Mouse (Mus musculus) brain, embryonic 14.5 days (tissue): ENCODE results near the gene Tut4.

Experiments
- CTCF ChIP-seq: fragments of 200-500 bp; IDR thresholded peaks from 2 replicates; pipeline ENCODE4 v1.5.1; 2012; ENCODE audit warnings: inconsistent platforms, mild to moderate bottlenecking, moderate library complexity, borderline replicate concordance; ENCODE audit not compliant: insufficient read depth, insufficient read length; ENCODE audit errors: extremely low read depth
- POLR2A ChIP-seq: fragments of 200-500 bp; IDR thresholded peaks from 2 replicates; pipeline ENCODE4 v1.6.1; 2012; ENCODE audit warnings: mild to moderate bottlenecking, inconsistent platforms, borderline replicate concordance; ENCODE audit not compliant: poor library complexity, insufficient read depth, insufficient read length, severe bottlenecking; ENCODE audit errors: extremely low read depth

GRCm38 (mm10) chr4:108434781-108435180 is 24.4 kb upstream of the Tut4 start:
- no peak for TF ChIP-seq CTCF
- TF ChIP-seq POLR2A: no peak
